Mouse (Mus musculus) monocyte, adult 5-6 weeks (primary cell): ENCODE results near the gene Zfp541. TPM values are rescaled to one million over a fixed set of nuclear protein-coding genes. Genes with fewer than 3 reads are reported as not detected.

Experiments
- ATAC-seq: fragments of 153-309, 156-312 bp; replicated peaks from 2 replicates; pipeline ENCODE4 v1.8.0; 2017; ENCODE audit warnings: mild to moderate bottlenecking; ENCODE audit not compliant: low TSS enrichment, insufficient number of reproducible peaks, severe bottlenecking, poor library complexity, low FRiP score
- total RNA-seq: library from RNA; stranded (forward); fragments of 200-1000, 200-491, 200-594 nt; gene quantifications from 3 replicates; pipeline ENCODE4 v1.2.3, GENCODE M21; 2017

Gene Zfp541
- 0.11 to 0.29 TPM in 2 of 3 replicates, not detected in the other for total RNA-seq

DNA sequence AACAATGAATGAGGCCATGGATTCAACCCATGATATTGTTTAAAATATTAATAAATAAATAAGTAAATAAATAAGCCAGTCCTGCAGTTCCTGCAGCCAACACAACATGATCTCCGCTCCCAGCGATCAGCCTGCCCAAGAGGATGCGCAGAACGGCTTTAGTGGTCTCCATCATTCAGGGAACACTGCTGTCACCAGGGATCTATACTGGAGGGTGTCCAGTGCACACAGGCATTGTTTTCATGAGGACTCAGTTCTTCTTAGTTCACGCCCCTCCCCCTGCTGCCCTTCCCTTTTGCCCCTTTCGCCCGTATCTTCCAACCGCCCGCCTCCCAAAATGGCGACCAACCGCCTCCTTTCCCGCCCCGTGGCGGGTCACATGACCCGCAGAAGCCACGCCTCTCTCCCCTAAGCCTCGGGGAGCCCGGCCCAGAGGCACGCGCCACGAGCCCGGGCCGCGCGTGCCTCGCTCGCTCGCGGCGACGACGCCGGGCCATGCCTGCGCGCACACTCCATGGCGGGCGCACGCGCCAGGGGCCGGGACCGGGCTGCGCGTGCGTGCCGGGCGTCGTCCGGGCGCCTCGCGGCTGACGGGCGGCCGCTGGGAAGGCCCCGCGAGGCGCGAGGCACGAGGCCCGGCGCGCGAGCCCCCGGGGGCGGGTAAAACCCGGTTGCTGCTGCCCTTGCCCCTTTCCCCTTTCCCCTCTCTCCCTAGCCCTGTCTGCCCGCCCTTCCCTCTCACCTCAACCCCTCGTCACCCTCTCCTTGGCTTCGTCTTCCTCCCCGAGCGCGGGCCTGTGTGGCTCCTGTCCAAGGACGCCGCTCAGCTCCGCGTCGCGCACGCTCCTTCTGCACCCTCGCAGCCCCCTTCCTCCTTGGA, at the start of gene Zfp541:
Gene Zfp541, plus strand, starts transcription at position 596 of the 880 bp plus-strand sequence.
- no peak for ATAC-seq

- ATAC-seq = no peak; the same call in 1 of the 2 replicates
Observed at GRCm38 (mm10) chr7:16012576-16013263, 48.9 kb upstream of the Zfp541 start.

DNA sequence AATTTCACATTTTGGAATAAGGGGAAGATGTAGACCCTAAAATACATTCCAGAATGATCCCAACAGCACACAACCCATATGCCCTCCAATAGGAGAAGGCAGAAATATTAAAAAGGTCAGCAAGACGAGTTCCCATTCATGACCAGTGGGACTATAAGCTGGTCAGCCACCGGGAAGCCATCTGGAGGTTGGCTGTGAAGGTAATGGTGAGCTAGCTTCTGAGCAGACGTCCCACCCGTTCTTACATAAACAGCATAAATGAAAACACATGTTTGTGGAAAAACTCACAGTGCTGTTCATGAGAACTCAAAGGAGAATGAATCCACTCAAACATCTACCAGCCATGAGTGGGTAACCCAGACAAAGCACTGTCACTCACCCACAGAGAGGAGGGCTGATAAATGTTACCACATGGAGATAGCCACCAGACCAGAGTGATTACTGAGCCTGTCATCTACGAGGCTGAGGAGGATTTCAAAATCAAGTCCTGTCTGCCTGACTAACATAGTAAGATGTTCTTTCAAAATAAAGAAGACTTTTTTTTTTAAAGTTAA, 47.8 kb upstream of the Zfp541 start:
- ATAC-seq = no peak

DNA sequence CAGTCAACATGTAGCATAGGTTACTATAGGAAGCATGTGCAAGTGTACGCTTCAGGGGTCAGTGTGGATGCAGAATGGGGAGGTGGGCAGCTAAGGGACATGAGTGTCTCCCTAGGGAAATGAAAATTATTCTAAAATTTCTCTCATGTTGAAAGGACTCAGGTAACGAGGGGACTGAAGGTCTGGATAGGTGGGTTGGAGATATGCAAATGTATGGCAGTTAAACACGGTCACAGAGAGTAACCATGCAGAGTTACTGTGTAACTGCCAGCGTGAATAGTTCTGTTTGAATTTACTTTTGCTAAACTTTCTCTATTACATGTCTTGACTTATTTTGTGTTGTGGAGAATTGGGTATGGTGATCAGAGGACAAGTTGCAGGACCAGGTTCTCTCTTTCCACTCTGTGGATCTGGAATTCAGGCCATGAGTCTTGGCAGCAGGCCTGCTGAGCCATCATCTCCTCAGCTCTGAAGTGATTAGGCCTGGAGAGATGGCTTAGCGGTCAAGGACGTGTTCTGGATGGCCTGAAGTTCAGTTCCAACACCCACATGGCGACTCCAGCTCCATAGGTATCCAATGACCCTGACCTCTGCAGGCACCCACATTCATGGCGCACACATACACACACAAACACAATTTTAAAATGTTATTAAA, 47.0 kb upstream of the Zfp541 start:
- no peak for ATAC-seq

DNA sequence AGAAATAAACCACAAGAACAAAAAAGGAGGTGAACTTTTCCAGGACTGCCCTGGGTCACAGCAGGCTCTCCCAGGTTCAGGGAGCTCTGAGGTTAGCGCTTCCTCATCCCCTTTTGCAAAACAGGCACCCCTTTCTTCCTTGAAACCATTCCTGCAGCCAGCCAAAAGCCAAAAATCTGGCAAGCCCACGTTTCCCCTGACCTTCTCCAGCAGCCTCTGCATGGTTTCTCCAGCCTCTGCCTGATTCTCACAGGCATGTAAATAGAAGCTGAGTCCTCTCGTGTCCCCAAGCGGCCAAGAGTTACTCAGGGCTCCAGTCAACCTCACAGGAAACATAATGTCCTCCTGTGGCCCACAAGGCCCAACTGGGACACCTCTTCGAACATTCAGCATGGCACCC, 46.2 kb upstream of the Zfp541 start:
- ATAC-seq = no peak

DNA sequence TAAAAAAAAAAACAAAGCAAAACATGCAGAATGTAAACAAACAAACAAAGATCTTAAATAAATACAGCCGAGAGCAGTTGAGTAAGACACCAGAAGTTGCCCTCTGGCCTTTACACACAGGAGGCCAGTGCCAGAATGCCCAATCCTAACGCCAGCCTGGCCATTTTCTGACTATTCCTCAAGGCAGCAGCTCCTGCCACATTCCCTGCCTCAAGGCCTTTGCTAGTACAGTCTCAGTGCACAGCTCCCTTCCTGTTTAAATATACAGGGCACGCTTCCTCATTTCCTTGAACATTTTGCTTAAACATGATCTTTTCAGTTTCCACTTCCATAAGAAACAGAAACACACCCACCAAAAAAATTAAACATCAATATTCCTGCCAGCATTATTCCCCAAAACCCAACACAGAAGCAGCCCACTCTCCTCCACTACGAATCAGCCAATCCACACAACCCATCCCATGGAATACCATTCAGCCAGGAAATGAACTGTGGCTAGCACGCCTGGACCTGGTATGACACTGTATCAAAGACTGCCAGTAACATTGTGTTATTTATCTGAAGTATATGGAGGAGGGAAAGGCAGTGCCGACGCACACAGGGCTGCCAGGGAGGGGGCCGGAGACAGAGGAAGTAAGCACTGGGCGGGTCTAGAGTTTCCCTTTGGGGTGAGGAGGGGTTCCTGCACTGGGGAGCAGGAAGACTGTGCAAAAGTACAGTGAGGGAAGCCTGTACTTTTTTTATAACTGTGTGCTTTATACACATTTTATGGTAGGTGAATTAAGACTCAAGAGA, 43.4 kb upstream of the Zfp541 start:
- peak; percentile 84 for ATAC-seq

- ATAC-seq = peak; percentile 48
Observed at GRCm38 (mm10) chr7:16019256-16020094, 42.1 kb upstream of the Zfp541 start.

DNA sequence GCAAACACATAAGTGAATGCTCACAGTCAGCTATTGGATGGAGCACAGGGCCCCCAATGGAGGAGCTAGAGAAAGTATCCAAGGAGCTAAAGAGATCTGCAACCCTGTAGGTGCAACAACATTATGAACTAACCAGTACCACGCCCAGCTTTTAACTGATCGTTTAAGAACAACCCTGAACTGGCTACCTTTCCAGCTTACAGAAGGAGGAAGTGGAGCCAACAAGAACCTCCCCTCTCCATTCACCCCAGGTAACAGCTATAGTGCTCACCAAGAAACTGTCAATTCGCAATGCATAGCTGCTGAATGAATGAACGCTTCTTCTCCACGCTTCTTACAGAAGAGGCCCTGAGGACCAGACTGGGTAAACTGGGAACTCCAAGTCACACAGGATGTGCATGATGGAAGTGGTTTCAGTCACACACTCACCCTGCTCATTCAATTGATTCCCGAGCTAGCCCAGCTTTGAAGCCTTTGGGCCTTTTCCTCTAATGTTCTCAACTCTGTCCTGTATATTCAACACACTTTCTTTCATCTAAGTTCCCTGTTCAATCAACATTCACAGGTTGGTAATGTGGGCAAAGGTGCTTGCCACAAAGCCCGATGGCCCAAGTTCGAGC, 36.9 kb upstream of the Zfp541 start:
- ATAC-seq = no peak

- ATAC-seq = no peak
Observed at GRCm38 (mm10) chr7:16028102-16028927, 33.3 kb upstream of the Zfp541 start.

DNA sequence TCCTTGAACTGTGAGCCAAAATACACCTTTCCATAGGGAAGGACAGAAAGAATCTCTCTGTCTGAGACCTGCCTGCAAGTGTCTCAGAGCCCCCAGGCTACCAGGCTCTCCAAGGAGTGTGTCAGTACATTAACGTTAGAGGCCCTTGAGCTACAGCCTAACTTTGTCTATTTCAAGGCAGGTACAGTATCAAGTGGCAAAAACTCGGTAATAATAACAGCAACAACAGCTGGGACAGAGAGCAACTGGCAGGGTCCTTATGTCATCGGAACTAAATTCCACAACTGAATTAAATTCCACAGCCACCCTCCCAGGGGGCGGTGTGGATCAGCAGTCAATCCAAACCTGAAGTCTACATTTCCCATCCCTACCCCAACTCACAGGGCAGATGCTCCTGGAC, 30.5 kb upstream of the Zfp541 start:
- ATAC-seq = no peak

DNA sequence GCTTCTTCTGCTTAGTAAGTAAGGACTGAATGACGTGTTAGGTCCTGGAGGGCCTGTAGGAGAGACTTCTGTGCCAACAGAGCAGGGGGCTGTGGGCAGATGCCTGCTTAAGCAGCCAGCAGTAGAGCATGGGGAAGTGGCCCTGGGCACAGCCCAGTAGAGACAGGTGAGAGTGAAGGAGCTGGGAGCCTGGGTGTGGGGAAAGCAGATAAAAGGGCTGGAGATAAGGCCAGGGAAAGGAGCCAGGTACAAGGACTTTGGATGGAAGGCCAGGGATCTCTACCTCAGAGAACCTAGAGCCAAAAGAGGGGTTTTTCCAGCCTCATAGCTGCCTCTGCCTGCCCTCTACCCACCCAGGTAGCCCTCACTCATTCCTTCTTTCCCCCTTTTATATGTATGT, 28.6 kb upstream of the Zfp541 start:
- no peak for ATAC-seq

- ATAC-seq = no peak
Observed at GRCm38 (mm10) chr7:16033580-16034461, 27.8 kb upstream of the Zfp541 start.

- no peak for ATAC-seq
Observed at GRCm38 (mm10) chr7:16036972-16037371, 24.6 kb upstream of the Zfp541 start.

DNA sequence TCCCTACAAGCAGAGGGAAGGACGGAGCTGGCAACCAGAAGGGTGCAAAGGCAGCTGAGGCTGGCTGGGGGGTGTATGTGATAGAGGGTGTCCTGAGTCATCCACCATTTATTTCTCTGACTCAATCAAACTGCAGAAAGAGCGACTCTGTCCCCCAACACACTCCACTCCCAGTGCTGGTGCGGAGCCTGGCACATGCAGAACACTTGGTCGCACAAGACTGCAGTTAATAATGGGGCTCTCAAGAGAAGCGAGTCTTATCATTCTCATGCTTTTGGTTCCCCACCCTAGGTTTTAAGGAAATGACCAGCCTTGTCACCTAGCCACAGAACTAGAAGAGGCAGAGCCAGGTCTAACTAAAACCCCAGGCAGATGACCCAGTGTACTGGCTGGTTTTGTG, 22.3 kb upstream of the Zfp541 start:
- ATAC-seq = no peak

DNA sequence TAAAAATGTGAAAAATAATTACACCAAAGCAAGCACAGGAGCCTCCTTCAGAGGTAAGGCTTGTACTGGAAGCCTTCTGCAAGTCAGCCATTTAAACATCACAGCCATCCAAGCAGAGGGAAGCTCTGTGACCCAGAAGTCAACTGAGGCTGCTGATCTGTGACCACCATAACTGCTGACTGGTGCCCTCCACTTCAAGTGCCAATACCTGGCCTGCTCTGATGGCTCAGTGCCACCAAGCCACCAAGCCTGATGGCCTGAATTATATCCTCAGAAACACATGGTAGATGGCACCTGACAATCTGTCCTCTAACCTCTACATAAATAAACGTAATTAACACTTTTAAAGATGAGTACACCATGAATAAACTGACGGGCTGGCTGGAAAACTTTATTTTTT, 20.4 kb upstream of the Zfp541 start:
- no peak for ATAC-seq
